Mouse (Mus musculus): Measurements from ENCODE around the gene Cend1. TPM values are rescaled to one million over a fixed set of nuclear protein-coding genes. Genes with fewer than 3 reads are reported as not detected.
A peak's percentile ranks its signal among the peaks of the same experiment; 100 is the strongest.

Cend1 gene
- total RNA-seq, 2 experiments from 2014 or later = not detected

GRCm38 (mm10) chr7:141432741-141433516 is 3.6 kb upstream of the Cend1 start:
- no peak for ATAC-seq (replicated peaks; ENCODE audit: low FRiP score, low TSS enrichment, poor library complexity, severe bottlenecking)

- ATAC-seq (replicated peaks; ENCODE audit: low FRiP score, low TSS enrichment, poor library complexity, severe bottlenecking) = no peak
Observed at GRCm38 (mm10) chr7:141432186-141432611, 2.9 kb upstream of the Cend1 start.

GRCm38 (mm10) chr7:141431434-141432185 is 2.3 kb upstream of the Cend1 start:
- no peak for ATAC-seq (replicated peaks; ENCODE audit: low FRiP score, low TSS enrichment, poor library complexity, severe bottlenecking)

- ATAC-seq (replicated peaks; ENCODE audit: low FRiP score, low TSS enrichment, poor library complexity, severe bottlenecking) = no peak
Observed at GRCm38 (mm10) chr7:141430585-141431240, 1.4 kb upstream of the Cend1 start.

- no peak for ATAC-seq (replicated peaks; ENCODE audit: low FRiP score, low TSS enrichment, poor library complexity, severe bottlenecking)
Observed at GRCm38 (mm10) chr7:141429840-141430584, 721 bp upstream of the Cend1 start.

GRCm38 (mm10) chr7:141428701-141429100 is 590 bp downstream of the Cend1 start:
- ATAC-seq (replicated peaks; ENCODE audit: low FRiP score, low TSS enrichment, poor library complexity, severe bottlenecking) = no peak

GRCm38 (mm10) chr7:141426948-141427730 is 2.2 kb downstream of the Cend1 start:
- peak; percentile 58; the same call in 1 of the 2 replicates for ATAC-seq (replicated peaks; ENCODE audit: low FRiP score, low TSS enrichment, poor library complexity, severe bottlenecking)

- ATAC-seq (replicated peaks; ENCODE audit: low FRiP score, low TSS enrichment, poor library complexity, severe bottlenecking) = no peak
Observed at GRCm38 (mm10) chr7:141423811-141424210, 5.5 kb downstream of the Cend1 start.

GRCm38 (mm10) chr7:141420030-141420702 is 9.1 kb downstream of the Cend1 start:
- no peak for ATAC-seq (replicated peaks; ENCODE audit: low FRiP score, low TSS enrichment, poor library complexity, severe bottlenecking)

GRCm38 (mm10) chr7:141418970-141419369 is 10.3 kb downstream of the Cend1 start:
- no peak for ATAC-seq (replicated peaks; ENCODE audit: low FRiP score, low TSS enrichment, poor library complexity, severe bottlenecking)

- ATAC-seq (replicated peaks; ENCODE audit: low FRiP score, low TSS enrichment, poor library complexity, severe bottlenecking) = no peak
Observed at GRCm38 (mm10) chr7:141417731-141418681, 11.3 kb downstream of the Cend1 start.

GRCm38 (mm10) chr7:141416144-141416841 is 13.0 kb downstream of the Cend1 start:
- ATAC-seq (replicated peaks; ENCODE audit: low FRiP score, low TSS enrichment, poor library complexity, severe bottlenecking) = no peak

- ATAC-seq (replicated peaks; ENCODE audit: low FRiP score, low TSS enrichment, poor library complexity, severe bottlenecking) = peak; percentile 83
Observed at GRCm38 (mm10) chr7:141413809-141414584, 15.3 kb downstream of the Cend1 start, which contains the start of gene Gatd1. Gatd1 (minus strand) TSS chr7:141414136.

- ATAC-seq (replicated peaks; ENCODE audit: low FRiP score, low TSS enrichment, poor library complexity, severe bottlenecking) = no peak
Observed at GRCm38 (mm10) chr7:141413331-141413730, 16.0 kb downstream of the Cend1 start.

GRCm38 (mm10) chr7:141411667-141412066 is 17.6 kb downstream of the Cend1 start:
- ATAC-seq (replicated peaks; ENCODE audit: low FRiP score, low TSS enrichment, poor library complexity, severe bottlenecking) = no peak

GRCm38 (mm10) chr7:141410631-141411030 is 18.7 kb downstream of the Cend1 start:
- no peak for ATAC-seq (replicated peaks; ENCODE audit: low FRiP score, low TSS enrichment, poor library complexity, severe bottlenecking)

All from megakaryocyte-erythroid progenitor cell, adult 5-6 weeks (primary cell).